Mouse (Mus musculus) frontal cortex, postnatal 36 days (tissue): ENCODE data around the gene Ppm1a.
A peak's percentile ranks its signal among the peaks of the same experiment; 100 is the strongest.

ENCODE experiments used
- DNase-seq, 2 experiments: peaks; one replicate each; pipeline ENCODE4 v3.0.0; 2022; ENCODE audit warnings: low spot score in 2 of 2

The Ppm1a gene

DNA sequence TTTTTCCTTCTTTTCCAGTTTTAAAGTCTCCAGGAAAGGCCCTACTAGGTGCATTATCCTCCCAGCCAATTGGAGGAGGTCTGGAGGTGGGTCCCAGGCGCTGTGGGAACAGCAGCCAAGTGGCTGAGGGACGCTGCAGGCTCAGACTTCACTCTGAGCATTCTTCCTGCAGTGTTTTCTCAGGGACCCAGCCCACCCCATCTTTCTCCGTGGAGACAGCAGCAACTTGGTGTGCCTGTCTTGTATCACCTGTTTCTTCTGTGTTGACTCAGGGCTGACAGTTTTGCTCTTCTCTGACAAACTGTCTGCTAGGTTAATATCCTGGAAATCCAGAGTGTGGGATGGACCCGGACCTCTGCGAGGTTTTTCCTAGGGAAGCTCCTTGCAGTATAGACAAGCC lies 68.4 kb downstream of the Ppm1a start:
- no peak for DNase-seq

DNA sequence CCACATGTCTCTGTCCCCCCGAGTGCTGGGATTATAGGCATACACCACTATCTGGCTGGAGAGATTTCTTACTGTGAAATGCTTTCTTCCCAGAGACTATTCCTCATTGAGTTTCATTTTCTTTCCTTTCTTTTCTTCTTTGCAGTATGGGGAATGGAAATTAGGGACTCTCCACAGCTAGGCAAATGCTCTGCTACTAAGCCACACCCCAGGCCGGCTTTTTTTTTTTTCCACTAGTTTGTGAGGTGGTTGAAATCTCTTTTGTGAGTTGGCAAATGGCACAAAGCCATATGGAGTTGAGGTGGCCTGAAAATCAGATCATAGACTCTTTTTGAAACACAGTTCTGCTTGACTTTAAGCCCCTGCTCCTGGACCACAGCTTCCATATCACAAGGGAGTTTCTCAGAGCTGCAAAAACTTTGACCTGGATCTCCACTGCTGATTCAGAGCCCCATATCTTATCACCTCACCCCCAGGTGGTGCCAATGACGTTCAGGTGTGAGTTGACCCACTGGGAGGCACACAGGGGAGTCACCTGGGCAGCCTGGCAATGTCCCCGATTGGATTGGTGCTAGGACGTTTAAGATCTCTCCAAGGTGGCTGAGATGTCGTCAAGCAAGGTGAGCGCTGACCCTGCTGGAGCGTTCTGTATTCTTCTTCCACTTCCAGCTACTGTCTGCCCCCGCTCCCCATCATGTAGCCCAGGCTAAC lies 71.7 kb downstream of the Ppm1a start:
- DNase-seq = no peak

DNA sequence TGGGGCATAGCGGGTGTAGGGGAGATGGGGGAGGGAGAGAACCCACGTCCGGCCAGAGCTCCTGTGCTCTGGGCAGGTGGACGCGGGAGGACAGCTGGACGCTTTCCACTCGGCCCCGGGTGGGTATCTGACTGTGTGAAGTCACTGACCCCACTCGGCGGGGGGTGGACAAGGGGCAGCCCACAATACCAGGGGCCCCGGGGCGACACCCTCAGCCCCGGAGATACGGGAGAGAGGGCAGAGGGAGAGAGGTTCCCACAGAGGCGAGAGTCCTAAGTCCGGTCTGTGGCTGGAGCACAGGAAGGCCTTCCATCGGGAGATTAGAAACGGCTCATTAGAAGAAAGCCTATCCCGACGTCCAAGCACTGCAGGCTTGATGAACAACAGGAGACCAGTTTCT lies 72.5 kb downstream of the Ppm1a start:
- DNase-seq = no peak

DNA sequence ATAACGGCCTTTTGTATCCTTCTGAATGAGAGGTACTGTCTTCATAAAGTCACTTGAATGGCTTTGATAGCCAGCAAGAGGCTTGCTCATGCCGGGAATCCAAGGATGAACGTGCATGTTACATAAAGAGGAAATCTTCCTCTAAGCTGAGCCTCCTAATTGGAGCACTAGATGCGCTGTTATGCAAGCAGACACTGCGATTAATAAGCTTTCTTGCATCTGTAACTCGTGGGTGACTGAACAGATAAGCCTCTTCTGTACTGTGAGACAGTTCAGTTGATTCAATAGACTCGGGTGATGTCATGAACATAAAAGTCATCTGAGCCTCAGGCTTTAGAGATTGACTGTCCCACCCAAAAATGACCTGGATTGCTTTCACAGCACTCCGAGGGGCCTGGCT lies 73.1 kb downstream of the Ppm1a start:
- DNase-seq = peak in 1 of 2 experiments; percentile 26

DNA sequence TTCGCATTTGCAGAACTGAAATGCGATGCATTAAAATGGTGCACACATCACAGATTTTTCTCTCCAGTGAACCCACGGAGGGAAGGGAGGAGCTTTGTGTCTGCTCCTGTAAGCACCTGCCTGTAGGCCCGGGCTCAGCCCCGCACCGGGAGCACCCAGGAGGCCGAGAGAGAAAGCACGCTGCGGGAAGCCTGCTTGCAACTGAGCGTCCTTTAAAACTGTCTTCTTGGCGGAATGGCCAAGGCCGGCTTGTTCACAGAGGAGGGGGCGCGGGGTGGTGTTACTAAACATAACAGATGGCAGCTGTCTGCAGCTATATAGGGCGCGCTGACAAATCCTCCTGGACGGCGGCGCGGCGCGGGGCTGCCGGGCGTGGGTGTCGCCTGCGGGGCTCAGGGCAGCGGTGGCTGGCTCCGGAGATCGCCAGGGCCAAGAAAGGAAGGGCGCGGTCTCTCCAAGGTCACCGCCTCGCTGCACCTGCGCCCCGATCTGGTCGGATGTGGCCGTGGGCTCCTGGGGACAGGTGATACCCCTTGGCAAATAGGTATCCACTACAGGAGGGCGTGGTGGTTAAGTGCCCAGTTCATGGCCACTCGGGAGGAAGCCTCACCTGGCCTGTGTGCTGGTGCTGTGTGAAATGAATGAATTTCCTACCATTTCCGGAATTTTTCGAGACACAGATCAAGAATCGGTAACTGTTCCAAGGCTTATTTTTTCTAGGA lies 74.6 kb downstream of the Ppm1a start:
- peak; percentile 84 to 89 for DNase-seq

DNA sequence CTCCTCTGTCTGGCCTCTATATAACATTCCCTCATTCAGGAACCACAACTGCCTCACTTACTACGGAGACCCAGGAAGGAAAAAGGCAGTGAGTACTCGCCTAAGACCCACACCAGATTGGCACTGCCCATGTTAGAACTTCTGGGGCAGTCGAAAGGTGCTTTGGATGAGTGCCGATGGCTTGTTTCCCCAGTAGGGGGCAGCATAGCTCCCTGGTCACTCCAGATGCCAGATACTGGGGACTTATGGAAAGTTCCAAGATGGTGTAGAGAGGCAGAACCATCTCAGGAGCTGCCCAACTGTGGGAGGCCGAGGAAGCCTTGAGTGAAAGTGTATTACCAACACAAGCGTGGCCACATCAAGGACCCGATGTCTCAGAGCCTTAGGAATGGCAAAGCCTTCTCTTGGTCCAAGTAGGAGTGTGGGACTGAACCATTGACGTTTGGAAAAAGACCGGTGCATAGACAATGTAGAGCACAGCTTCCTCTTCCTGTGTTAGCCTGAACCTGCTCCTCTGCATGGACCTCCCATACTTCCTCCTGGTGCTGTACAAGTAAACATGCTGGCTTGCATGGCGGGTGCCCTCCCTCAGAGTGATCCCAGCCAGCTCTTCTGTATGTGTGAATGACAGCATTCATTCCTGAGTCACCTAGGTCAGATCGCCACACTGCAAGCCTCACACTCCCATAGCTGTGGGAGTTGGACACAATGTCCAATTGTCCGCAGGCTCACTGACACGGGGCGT lies 77.7 kb downstream of the Ppm1a start:
- DNase-seq = no peak

DNA sequence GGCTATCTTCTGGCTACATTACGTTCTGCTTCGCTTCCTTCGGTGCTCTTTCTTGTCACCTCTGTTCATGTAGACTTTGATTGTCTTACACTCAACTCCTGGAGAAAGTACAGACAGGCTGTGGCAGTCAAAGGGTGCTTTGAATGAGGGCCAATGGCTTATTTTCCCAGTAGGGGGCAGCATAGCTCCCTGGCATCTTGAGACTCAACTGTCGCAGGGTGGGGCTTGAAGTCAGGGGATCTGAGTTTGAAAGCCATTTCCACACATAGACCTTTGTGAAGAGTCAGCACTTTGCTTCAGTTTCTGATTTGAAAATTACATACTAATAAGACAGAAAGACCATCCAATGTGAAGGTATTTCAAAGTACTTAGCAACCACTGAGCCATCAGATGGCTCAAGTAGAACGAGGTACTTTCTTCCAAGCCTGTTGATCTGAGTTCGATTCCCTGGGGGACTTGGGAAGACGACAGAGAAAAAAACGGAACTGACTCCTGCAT lies 78.3 kb downstream of the Ppm1a start:
- no peak for DNase-seq

DNA sequence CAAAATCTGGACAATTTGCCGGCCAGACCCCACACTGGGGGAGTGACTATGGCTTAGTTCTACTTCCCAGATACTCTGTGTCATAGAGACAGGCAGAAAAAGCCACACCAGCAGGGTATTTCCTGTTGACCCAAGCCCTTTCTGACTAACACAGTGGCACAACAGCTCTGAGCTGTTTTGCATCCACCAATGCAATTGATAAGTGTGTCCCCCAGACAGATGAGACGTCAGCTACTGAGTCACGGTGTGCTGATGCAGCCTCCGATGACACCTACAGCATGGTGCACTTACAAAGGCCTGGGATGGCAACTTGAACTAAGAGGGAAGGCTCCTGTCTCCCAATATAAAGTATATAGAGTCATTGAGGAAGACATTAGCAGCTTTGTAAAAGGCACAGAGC lies 80.0 kb downstream of the Ppm1a start:
- no peak for DNase-seq

DNA sequence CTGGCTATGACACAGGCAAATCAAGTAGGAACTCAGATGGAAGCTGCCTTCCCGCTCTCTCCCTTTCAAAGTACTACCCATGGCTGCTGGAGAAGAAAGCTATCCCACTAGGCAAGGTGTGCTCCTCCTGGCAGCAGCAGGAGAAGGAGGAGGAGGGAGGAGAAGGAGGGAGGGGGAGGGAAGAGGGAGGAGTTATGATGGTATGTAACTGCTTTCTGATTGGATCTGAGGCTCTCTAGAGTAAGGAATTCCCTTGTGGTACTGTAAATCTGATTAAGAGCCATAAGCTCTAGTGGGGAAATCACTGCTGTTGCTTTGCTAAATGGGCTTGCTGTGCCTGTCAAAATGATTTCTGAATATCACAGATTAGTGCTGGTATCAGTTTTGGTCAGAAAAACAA lies 84.2 kb downstream of the Ppm1a start:
- no peak for DNase-seq

DNA sequence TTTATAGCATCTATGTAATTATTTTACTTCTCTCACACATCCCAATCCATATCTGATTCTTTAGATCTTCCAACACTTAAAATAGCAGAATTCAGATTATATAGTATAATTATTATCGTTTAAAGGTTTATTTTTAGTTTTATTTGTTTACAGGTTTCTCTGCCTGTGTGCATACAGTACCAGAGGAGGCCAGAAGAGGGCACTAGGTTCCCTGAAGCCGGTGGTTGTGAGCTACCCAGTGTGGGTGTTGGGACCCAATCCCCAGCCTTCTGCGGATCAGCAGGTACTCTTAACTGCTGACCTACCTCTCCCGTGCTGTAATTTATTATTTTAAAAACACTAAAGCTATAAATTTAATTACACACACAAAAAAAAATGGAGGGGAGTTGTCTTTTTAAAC lies 85.9 kb downstream of the Ppm1a start:
- DNase-seq = no peak

DNA sequence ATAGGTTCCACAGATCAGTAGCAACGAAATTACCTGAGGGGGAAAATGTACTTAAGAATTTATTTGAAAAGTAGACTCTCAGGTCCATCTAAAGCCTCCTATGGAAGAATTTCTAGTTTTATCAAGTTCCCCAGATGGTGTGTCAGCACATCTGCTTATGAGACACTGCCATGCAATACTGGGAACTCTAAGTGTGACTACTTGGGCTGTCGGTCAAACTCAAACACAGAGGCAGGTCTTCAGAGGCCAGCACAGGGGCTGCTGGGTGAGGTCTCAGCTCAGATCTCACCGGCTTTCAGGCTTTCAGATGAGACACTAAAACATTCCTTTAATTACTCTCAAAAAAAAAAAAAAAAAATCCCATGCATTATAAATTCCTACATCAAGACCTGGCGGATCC lies 86.3 kb downstream of the Ppm1a start:
- no peak for DNase-seq

DNA sequence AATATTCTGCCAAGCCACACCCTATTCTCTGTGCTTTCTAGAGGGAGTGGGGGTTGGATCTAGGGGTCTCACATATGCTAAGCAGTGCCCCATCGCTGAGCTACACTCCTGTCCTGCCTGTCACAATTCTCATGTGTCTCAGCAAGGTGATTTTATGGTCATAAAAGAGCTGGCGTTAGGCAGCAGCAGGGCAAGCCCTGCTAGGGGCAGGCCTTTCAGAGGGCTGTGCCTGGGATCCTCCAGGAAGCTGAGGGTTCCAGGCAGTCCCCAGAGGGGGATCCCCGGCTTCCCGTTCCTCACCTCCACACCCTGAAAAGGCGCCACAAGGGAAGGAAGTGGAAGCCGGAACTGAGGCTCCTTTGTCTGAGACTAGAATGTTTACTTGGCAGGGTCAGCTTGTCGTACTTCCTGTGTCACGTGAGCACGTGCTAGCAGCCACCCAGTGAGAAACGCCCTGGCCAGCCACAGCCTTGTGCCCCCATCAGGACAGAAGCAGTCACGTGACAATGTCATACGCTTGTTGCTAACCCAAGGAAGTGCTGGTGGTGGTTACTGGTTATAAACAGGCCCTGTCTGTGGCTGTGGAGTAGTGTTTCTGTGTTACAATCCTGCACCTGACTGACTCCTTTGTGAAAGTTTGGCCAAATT lies 86.8 kb downstream of the Ppm1a start:
- DNase-seq = no peak

DNA sequence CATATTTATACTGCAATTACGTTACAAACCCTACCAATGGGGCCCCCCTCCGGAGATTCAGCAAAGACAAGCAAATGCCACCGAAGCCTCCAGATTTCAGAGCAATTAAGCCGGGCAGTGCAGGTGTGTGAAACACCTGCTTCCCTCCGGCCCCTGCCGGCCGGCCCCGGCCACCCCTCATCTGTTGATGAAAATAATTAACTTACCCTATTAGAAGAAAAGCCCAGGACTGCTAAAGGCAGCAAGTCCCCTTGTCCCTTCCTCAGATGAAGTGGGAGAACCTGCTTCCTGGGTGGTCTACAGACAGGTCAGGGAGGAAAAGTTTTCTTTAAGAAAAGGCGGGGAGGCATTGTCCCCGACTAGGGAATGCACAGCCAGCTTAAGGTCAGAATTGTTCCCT lies 88.7 kb downstream of the Ppm1a start:
- no peak for DNase-seq

DNA sequence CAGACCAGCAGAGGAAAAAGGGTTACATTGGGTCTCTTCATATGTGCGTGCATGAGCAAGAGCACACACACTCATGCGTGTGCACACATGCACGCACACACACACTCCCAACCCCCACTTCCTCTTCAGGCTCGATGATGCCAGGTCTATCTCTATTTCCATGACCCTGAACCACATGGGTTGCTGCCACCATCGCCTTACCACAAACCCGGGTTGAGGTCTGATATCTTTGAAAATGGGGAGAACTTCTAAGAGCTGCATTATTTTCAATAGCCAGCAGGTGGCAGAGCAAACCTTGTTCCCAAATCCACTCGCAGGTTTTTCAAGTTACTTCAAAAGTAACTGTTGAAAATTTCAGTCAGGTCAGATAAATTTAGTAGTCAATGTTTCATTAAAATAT lies 90.5 kb downstream of the Ppm1a start:
- DNase-seq = peak in 1 of 2 experiments; percentile 51
